Mouse (Mus musculus): ENCODE results near the gene Cebpa. TPM values are rescaled to one million over a fixed set of nuclear protein-coding genes. Genes with fewer than 3 reads are reported as not detected.

The Cebpa gene
- polyA plus RNA-seq, 1 experiment = 7.7 TPM

- peak overlapping the region; percentile 35 for H3K4me3 ChIP-seq
- no peaks in the 10 kb centered on the region for H3K36me3 ChIP-seq (ENCODE audit: control insufficient read depth, insufficient read depth)
- H3ac ChIP-seq (ENCODE audit: control insufficient read depth, insufficient read length) = peak overlapping the region; percentile 70
- H3K4me2 ChIP-seq (ENCODE audit: low read depth) = peak overlapping the region; percentile 89
- no peaks in the 10 kb centered on the region for H3K79me2 ChIP-seq (ENCODE audit: control insufficient read depth, insufficient read depth)
- no peak for TF ChIP-seq MYOD1 (IDR thresholded peaks at IDR 0.05; ENCODE audit: control insufficient read depth in 1 of 3, insufficient read length in 2 of 3, low read depth in 2 of 3)
- TF ChIP-seq POLR2AphosphoS2 (IDR thresholded peaks at IDR 0.05; ENCODE audit: insufficient read length, low read depth) = no peak
- no peak for TF ChIP-seq MYOG (IDR thresholded peaks at IDR 0.05; ENCODE audit: control insufficient read depth in 1 of 3, insufficient read depth in 1 of 3, insufficient read length in 2 of 3, low read depth in 2 of 3)
- no peak for TF ChIP-seq USF1 (IDR thresholded peaks at IDR 0.05; ENCODE audit: low read depth)
- TF ChIP-seq MAX (IDR thresholded peaks at IDR 0.05; ENCODE audit: low read depth) = no peak
- TF ChIP-seq REST (IDR thresholded peaks at IDR 0.05; ENCODE audit: insufficient read depth, insufficient read length) = no peak
- no peak for TF ChIP-seq E2F4 (IDR thresholded peaks at IDR 0.05; ENCODE audit: insufficient read depth)
- TF ChIP-seq TCF3 (IDR thresholded peaks at IDR 0.05; ENCODE audit: insufficient read length, low read depth) = no peak
- H3K27me3 ChIP-seq (ENCODE audit: control insufficient read depth, insufficient read depth, insufficient read length) = no peaks in the 10 kb centered on the region
Measured at GRCm38 (mm10) chr7:35117761-35118098, 1.4 kb upstream of the Cebpa start.

DNA sequence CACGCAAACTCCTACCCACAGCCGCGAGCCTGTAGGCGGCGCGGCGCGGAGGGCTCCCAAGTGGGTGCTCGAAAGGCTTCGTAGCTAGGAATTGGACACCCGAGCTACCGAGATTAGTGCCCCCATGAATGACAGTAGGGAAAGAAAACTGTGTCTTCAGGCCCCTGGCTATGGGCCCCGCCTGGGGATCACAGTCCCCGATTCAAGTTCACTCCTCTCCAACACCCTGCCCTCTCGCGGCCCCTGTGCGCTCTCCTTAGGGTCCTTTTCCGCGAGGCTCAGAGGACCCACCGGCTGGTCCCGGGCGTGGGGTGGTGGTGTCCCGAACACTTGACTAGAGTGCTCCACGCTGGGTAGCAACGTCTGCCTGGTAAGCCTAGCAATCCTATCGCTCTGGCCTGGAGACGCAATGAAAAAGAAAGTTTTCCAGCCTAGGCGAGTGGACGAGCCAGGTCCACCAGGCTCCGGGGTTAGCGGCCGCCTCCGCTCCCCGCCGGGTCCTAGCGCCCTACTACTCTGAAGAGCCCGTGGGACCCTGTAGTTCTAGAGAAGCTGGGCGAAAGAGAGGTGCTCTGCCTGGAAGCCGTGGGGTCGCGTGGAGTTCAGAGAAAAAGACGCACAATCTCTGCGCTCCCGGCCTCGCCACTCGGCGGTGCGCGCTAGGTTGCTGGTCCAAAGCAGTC is 853 bp upstream of the Cebpa start:
- Histone ChIP-seq H3K4me2 (ENCODE audit: low read depth) (peak overlapping the region; percentile 89), H3K27me3 (ENCODE audit: control insufficient read depth, insufficient read depth, insufficient read length) (no peaks in the 10 kb centered on the region), H3K4me3 (peak overlapping the region; percentile 35)

DNA sequence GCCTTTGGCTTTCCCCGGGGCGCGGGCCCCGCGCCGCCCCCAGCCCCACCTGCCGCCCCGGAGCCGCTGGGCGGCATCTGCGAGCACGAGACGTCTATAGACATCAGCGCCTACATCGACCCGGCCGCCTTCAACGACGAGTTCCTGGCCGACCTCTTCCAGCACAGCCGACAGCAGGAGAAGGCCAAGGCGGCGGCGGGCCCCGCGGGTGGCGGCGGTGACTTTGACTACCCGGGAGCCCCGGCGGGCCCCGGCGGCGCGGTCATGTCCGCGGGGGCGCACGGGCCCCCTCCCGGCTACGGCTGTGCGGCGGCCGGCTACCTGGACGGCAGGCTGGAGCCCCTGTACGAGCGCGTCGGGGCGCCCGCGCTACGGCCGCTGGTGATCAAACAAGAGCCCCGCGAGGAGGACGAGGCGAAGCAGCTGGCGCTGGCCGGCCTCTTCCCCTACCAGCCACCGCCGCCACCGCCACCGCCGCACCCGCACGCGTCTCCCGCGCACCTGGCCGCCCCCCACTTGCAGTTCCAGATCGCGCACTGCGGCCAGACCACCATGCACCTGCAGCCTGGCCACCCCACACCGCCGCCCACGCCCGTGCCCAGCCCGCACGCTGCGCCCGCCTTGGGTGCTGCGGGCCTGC is 533 bp downstream of the Cebpa start:
- Histone ChIP-seq H3K4me3 (peak overlapping the region; percentile 35), H3K27me3 (ENCODE audit: control insufficient read depth, insufficient read depth, insufficient read length) (no peaks in the 10 kb centered on the region)
- TF ChIP-seq MYOG (IDR thresholded peaks at IDR 0.05; ENCODE audit: control insufficient read depth in 1 of 3, insufficient read depth in 1 of 3, insufficient read length in 2 of 3, low read depth in 2 of 3) (peak in 1 of 3 experiments; percentile 48), MAX (IDR thresholded peaks at IDR 0.05; ENCODE audit: low read depth) (no peak), MYOD1 (IDR thresholded peaks at IDR 0.05; ENCODE audit: control insufficient read depth in 1 of 3, insufficient read length in 2 of 3, low read depth in 2 of 3) (peak in 2 of 3 experiments; percentile 27 to 54)

More for the DNA sequence above, 853 bp upstream of the Cebpa start:
- Histone ChIP-seq H3ac (ENCODE audit: control insufficient read depth, insufficient read length) (peak overlapping the region; percentile 70), H3K79me2 (ENCODE audit: control insufficient read depth, insufficient read depth) (no peaks in the 10 kb centered on the region), H3K36me3 (ENCODE audit: control insufficient read depth, insufficient read depth) (no peaks in the 10 kb centered on the region)
- no peak for TF ChIP-seq TCF3 (IDR thresholded peaks at IDR 0.05; ENCODE audit: insufficient read length, low read depth)
- no peak for TF ChIP-seq CEBPB (IDR thresholded peaks at IDR 0.05; ENCODE audit: insufficient read depth, poor library complexity, severe bottlenecking)
- no peak for TF ChIP-seq POLR2AphosphoS2 (IDR thresholded peaks at IDR 0.05; ENCODE audit: insufficient read length, low read depth)
- no peak for TF ChIP-seq USF1 (IDR thresholded peaks at IDR 0.05; ENCODE audit: low read depth)
- no peak for TF ChIP-seq MAX (IDR thresholded peaks at IDR 0.05; ENCODE audit: low read depth)
- TF ChIP-seq TCF12 (IDR thresholded peaks at IDR 0.05; ENCODE audit: insufficient read depth, poor library complexity, severe bottlenecking) = no peak
- no peak for TF ChIP-seq POLR2A (IDR thresholded peaks at IDR 0.05; ENCODE audit: insufficient read length, low read depth)
- TF ChIP-seq SRF (IDR thresholded peaks at IDR 0.05; ENCODE audit: control insufficient read depth, insufficient read length, low read depth) = no peak
- no peak for TF ChIP-seq MYOD1 (IDR thresholded peaks at IDR 0.05; ENCODE audit: control insufficient read depth in 1 of 3, insufficient read length in 2 of 3, low read depth in 2 of 3)

DNA sequence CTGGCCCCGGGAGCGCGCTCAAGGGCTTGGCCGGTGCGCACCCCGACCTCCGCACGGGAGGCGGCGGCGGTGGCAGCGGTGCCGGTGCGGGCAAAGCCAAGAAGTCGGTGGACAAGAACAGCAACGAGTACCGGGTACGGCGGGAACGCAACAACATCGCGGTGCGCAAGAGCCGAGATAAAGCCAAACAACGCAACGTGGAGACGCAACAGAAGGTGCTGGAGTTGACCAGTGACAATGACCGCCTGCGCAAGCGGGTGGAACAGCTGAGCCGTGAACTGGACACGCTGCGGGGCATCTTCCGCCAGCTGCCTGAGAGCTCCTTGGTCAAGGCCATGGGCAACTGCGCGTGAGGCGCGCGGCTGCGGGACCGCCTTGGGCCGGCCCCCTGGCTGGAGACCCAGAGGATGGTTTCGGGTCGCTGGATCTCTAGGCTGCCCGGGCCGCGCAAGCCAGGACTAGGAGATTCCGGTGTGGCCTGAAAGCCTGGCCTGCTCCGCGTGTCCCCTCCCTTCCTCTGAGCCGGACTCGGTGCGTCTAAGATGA is 1.1 kb downstream of the Cebpa start:
- Histone ChIP-seq H3K27me3 (ENCODE audit: control insufficient read depth, insufficient read depth, insufficient read length) (no peaks in the 10 kb centered on the region), H3K4me3 (peak overlapping the region; percentile 35)

More for the DNA sequence above, 533 bp downstream of the Cebpa start:
- peak overlapping the region; percentile 70 for H3ac ChIP-seq (ENCODE audit: control insufficient read depth, insufficient read length)
- no peaks in the 10 kb centered on the region for H3K36me3 ChIP-seq (ENCODE audit: control insufficient read depth, insufficient read depth)
- H3K79me2 ChIP-seq (ENCODE audit: control insufficient read depth, insufficient read depth) = no peaks in the 10 kb centered on the region
- peak overlapping the region; percentile 89 for H3K4me2 ChIP-seq (ENCODE audit: low read depth)

GRCm38 (mm10) chr7:35121150-35121549 is 2.1 kb downstream of the Cebpa start:
- Histone ChIP-seq H3ac (ENCODE audit: control insufficient read depth, insufficient read length) (no peak overlapping the region), H3K4me3 (peak overlapping the region; percentile 35), H3K4me2 (ENCODE audit: low read depth) (peak overlapping the region; percentile 40), H3K79me2 (ENCODE audit: control insufficient read depth, insufficient read depth) (no peaks in the 10 kb centered on the region), H3K27me3 (ENCODE audit: control insufficient read depth, insufficient read depth, insufficient read length) (no peaks in the 10 kb centered on the region), H3K36me3 (ENCODE audit: control insufficient read depth, insufficient read depth) (no peaks in the 10 kb centered on the region)
- TF ChIP-seq USF1 (IDR thresholded peaks at IDR 0.05; ENCODE audit: low read depth) (no peak), MYOD1 (IDR thresholded peaks at IDR 0.05; ENCODE audit: control insufficient read depth in 1 of 3, insufficient read length in 2 of 3, low read depth in 2 of 3) (no peak), POLR2A (IDR thresholded peaks at IDR 0.05; ENCODE audit: insufficient read length, low read depth) (no peak), REST (IDR thresholded peaks at IDR 0.05; ENCODE audit: insufficient read depth, insufficient read length) (no peak), CEBPB (IDR thresholded peaks at IDR 0.05; ENCODE audit: insufficient read depth, poor library complexity, severe bottlenecking) (no peak)

More for the DNA sequence above, 1.1 kb downstream of the Cebpa start:
- TF ChIP-seq MYOD1 (IDR thresholded peaks at IDR 0.05; ENCODE audit: control insufficient read depth in 1 of 3, insufficient read length in 2 of 3, low read depth in 2 of 3) (peak in 2 of 3 experiments; percentile 51 to 63), TCF3 (IDR thresholded peaks at IDR 0.05; ENCODE audit: insufficient read length, low read depth) (no peak), REST (IDR thresholded peaks at IDR 0.05; ENCODE audit: insufficient read depth, insufficient read length) (no peak), MYOG (IDR thresholded peaks at IDR 0.05; ENCODE audit: control insufficient read depth in 1 of 3, insufficient read depth in 1 of 3, insufficient read length in 2 of 3, low read depth in 2 of 3) (peak in 2 of 3 experiments; percentile 70 to 78)
- H3K36me3 ChIP-seq (ENCODE audit: control insufficient read depth, insufficient read depth) = no peaks in the 10 kb centered on the region
- H3ac ChIP-seq (ENCODE audit: control insufficient read depth, insufficient read length) = peak overlapping the region; percentile 70
- no peaks in the 10 kb centered on the region for H3K79me2 ChIP-seq (ENCODE audit: control insufficient read depth, insufficient read depth)
- peak overlapping the region; percentile 40 for H3K4me2 ChIP-seq (ENCODE audit: low read depth)
